Mouse (Mus musculus): Measurements from ENCODE around the gene Bzw2. TPM values are rescaled to one million over a fixed set of nuclear protein-coding genes. Genes with fewer than 3 reads are reported as not detected.

Bzw2 gene
- polyA plus RNA-seq, 1 experiment: 15.0 TPM

DNA sequence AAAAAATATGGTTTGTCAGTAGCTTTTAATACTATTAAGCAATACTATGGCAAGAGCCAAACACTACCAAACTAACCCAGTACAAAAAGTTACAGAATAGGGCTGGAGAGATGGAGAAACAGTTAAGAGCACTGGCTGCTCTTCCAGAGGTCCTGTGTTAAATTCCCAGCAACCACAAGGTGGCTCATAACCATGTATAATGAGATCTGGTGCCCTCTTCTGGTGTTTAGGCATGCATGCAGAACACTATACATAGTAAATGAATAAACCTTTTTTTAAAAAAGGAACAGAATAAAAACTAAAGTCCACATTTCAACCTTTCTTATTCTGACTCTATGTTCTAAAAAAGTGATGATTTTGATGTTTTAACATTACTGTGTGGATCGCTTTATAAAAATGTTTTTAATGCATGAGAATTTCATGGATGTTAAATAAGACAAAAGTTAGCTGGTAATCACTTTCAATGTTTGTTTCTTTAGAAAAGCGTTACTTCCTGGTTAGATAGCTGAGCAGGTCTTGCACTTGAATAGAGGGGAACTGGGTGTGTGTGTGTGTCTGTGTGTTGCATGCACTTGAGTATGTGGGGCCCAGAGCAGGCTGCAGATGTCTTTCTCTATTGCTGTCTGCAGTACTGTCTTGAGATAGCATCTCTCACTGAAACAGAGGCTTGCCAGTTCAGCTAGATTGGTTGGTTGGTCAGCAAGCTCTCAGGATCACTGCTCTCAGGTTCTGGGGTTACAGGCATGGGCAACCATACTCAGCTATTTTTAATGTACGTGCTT, 11.5 kb downstream of the Bzw2 start:
- TF ChIP-seq GATA1 (IDR thresholded peaks at IDR 0.05; ENCODE audit: low read length): no peak

DNA sequence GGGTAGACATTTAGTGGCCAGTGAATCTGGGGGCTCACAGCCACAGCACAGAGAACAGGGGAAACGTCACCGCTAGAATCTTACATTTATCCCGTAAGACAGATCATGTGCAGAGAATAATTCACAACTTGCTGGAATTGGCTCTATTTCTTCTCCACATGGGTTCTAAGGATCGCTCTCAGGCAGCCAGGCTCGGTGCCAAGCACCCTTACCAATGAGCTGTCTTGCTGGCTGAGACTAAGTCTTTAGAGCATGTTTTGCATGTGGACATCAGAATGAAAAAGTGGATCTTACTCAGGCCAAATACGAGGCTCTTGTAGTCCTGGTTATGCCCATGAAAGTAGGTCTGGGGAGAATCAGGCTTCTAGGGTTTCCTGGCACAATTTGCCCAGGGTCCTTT, 17.5 kb downstream of the Bzw2 start:
- TF ChIP-seq GATA1 (IDR thresholded peaks at IDR 0.05; ENCODE audit: low read length): no peak

DNA sequence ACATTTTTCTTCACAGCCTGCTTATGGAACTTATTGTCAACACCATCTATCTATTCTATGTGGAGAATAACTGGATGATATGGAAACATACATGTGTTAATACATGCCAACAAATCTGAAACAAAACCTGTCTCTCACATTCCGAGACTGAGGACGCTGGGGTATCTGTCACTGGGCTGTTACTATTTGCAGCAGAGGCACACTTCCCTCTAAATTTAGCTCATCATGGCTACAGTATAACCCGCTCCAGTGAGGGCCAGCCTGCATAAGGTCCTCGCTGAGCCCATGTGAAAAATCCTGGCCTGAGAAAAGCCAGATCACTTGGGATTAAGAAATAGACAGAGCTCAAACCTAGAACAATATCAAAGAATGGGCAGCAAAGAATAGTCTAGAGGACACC, 20.7 kb downstream of the Bzw2 start:
- TF ChIP-seq GATA1 (IDR thresholded peaks at IDR 0.05; ENCODE audit: low read length): no peak

DNA sequence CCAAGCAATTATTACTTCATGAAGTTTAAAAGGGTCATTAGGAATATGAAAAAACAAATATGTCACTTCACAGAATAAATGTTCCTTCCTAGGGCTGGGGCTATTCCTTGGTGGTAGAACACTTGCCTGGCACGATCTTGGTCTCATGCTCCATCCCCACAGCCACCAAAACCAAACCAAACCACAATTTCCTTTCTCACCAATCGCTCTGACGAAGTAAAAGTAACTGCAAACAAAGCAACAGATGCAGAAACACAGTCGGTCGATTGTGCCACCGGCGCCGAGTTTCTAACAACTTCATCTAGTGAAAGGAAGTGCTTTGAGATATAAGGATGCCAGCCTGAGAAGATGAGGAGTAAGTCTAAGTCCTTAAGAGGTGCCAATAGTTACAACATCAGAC, 21.6 kb downstream of the Bzw2 start:
- TF ChIP-seq GATA1 (IDR thresholded peaks at IDR 0.05; ENCODE audit: low read length): no peak

DNA sequence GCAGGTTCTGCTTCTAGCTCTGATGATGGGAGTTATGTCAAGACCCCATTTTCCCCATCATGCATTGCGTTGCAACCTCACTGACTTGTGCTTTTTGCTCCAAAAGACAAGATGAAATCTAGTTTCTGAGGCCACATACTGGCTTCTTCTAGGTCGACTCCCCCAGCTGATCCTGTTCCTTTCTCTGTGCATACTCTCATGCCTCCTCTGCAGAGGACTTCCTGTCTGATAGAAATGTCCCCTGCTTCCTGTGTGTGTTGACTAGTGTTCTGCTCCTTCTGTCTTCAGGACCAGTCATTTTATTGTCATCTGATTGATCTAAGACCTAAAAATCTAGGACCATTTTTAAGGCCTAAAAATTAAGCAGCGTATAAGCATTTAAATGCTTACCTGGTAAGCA, 22.5 kb downstream of the Bzw2 start:
- no peak for TF ChIP-seq GATA1 (IDR thresholded peaks at IDR 0.05; ENCODE audit: low read length)

DNA sequence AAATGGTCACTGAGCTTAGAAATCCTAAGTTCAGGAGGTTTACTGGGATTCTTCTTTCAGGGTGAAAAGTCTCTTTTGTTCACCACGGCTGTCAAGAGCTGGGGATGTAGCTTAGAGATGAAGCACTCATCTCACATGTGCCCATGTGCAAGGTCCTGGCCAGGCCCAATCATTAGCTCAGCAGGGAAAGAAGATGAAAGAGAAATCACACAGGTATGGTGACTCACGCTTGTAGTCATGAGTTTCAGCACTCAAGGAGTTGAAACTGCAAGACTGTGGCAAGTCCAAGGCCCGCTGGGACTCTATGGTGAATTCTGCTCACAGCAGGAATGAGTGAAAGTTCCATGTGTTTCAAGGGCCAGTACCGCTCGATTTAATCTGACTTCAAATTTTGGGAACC, 23.8 kb downstream of the Bzw2 start:
- TF ChIP-seq GATA1 (IDR thresholded peaks at IDR 0.05; ENCODE audit: low read length): no peak

DNA sequence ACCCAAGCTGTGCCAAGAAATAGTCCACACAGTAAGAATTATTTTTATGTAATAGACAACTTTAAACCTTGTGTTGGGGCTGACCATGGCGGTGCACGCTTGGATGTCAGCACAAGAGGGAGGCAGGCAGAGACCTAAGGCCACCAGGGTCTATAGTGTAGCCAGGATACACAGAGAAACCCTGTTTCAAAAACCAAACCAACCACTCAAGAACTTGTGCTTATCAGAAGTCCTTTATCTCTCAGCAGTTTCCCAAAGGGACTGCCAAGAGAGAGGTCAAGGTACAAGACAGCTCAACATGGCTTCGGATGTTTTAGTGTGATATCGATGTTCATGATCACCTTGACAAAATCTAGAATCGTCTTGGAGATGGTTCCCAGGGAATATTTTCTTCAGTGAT, 24.3 kb downstream of the Bzw2 start:
- no peak for TF ChIP-seq GATA1 (IDR thresholded peaks at IDR 0.05; ENCODE audit: low read length)

DNA sequence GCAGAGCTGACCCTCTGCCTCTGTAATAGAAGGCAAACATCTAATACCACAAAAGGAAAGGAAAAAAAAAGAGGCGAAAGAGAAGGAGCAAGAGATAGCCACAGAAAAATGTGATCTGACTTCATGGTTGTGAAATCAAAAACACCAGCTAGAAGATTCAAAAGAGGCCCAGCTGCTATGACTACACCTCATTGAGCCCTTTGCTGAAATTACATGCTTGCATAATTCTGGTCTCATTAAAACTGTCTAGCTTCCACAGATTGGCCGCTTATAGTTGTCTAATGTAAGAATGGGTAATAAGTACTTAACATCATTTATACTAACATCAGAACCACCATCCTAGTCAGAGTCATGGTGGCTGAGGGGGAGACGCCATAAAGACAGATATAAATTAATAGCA, 25.2 kb downstream of the Bzw2 start:
- TF ChIP-seq GATA1 (IDR thresholded peaks at IDR 0.05; ENCODE audit: low read length): no peak

DNA sequence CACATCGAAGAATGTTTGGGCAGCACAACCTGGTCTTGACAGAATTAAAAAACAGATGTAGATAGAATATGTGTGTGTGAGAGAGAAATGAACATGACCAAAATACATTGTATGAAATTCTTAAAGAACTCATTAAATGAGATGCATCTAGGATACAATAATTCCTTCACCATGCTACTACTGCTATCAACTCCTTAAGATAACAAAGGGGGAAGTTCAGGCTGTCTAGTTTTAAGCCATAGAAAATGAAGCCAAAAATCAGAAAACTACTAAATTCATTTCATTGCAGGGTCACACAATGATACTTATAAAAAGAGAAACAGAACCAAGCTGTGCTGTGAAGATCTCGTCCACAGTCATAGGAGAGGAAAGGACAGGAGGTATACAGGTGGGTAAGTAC, 25.6 kb downstream of the Bzw2 start:
- no peak for TF ChIP-seq GATA1 (IDR thresholded peaks at IDR 0.05; ENCODE audit: low read length)

DNA sequence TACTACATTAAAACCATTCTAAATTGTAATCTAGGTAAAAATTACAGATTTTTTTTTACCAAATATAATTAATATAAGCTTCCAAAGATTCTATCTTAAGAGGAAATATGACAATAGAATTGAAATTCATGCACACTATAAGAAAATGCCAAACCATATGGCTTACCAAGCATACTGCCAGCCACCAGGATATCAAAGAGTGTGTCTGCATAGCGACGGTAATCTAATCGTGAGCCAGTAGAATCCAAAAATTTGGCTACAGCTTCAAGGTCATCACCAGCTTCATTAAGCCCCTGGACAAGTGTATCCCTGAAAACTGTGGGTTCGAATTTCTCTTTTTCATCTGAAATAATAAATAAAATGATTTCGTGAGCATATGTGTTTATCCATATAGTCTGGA, 28.1 kb downstream of the Bzw2 start:
- TF ChIP-seq GATA1 (IDR thresholded peaks at IDR 0.05; ENCODE audit: low read length): no peak

DNA sequence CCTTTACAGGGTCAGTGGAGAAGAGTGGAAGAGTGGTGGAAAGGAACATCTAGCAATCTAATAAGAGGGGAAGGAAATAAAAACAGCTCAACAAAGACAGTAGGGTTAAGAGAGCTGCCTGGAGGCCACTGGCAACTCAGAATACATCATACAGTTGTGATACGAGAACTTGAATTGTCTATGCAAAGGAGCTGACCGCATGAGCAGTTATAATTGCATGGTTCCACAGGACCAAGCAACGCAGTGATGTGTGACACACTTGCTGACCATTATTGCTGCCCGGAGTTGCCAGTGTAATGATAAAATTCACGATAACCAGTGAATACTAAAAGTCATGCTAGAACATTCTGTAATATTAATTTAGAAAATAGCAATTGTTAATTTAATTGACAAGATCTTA, 31.8 kb downstream of the Bzw2 start:
- TF ChIP-seq GATA1 (IDR thresholded peaks at IDR 0.05; ENCODE audit: low read length): no peak

DNA sequence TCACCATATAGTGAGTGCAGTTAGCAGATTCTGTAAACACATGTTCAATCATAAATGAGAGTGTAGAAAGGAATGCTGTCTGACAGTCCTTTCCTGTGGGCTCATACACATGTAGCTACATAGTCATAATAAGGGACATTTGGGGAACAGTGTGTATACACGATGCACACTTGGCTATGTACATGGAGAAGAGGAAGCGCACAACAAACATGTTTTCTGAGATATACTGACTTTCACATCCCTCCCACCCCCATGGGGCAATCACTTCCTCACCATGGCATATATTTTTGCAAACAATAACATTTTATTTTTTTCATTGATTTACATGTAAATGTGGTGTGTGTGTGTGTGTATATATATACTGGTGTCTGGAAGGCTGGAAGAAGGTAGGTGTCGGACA, 38.6 kb downstream of the Bzw2 start:
- no peak for TF ChIP-seq GATA1 (IDR thresholded peaks at IDR 0.05; ENCODE audit: low read length)

DNA sequence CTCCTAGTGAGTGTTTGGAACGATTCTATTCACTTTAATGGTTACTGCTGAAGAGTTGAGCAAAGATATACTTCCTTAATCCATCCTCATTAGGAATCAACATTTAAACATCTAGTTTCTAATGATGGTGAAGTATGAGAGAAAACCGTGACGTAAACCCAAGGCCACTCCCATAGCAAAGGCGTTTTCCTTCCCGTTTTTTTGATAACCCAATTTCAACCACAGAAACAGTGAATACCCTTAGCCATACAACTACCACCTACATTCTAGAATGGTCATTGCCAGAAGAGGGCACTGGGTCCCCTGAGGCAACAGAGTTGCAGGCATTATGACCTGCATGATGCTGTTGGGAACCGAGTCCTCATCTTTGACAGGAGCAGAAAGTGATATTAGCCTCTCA, 40.7 kb downstream of the Bzw2 start:
- TF ChIP-seq GATA1 (IDR thresholded peaks at IDR 0.05; ENCODE audit: low read length): no peak

DNA sequence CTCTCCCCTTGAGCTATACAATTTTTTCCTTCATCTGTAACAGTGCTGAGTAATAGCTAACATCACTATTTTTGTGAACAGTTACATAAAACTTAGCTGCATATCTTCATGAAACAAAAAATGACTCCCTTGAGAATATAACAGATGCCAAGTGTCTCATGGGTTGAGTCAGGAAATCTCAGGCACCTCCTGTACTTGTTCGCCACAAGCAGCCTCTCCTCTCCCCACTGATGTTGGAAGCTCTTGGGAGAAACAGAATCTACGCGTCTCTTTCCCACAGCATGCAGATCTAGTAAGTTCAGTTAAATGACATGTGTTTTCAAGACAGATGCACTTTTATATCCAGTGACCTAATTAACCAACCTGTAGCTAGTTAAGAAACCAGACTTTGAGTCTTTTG, 45.8 kb downstream of the Bzw2 start:
- TF ChIP-seq GATA1 (IDR thresholded peaks at IDR 0.05; ENCODE audit: low read length): no peak

DNA sequence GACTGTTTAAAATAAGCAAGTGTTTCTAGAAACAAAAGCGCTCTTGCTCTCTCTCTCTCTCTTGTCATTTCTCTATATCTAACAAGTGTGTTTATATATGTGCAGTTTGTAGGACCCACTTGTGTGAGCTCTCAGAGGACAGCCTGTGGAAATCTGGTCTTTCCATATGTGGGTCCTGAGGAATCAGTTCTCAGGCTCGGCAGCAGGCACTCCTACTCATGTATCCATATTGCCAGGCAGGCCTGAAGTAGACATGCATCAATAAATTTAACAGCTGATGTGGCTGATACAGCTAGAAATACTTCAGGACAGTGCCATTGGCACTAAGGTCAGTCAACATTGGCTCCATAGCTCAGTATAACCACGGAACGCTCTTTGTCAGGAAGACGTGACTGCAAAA, 46.8 kb downstream of the Bzw2 start:
- TF ChIP-seq GATA1 (IDR thresholded peaks at IDR 0.05; ENCODE audit: low read length): no peak

DNA sequence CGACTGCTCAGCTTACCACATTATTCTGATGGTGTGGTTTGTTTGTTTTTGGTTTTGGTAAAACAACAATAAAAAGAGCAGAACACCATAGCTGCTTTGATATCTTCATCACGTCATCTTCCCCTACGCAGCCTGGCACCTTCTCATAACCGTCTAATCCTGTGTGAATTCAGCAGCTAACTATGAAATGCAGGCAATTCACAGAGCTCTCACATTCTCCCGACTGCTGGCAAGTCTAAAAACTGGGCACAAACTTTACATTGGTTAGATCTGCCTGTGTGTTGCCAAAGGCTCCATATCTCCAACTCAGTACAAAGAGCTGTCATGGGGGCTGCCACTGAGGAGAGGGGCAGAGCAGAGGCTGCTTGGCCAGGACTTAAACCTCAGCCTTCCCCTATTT, 47.4 kb downstream of the Bzw2 start:
- TF ChIP-seq GATA1 (IDR thresholded peaks at IDR 0.05; ENCODE audit: low read length): no peak

DNA sequence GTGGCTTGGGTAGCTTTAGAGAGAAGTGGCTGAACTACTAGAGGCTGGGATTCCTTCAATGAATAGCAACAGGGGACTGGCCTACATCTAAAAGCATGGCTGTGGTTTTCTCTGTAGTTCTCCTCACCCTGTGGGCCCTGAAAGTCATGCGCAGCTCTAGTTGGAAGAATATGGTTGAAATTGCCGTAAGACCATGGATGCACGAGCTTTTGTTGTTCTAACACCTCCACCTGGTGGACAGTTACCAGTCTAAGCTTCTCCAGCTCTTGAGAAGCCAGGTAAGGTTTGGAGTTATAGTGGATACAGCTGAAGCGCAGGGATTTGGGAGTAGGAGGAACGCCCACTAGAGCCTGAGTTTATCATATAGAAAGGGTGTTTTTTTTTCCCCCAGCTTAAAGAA, 49.4 kb downstream of the Bzw2 start:
- TF ChIP-seq GATA1 (IDR thresholded peaks at IDR 0.05; ENCODE audit: low read length): no peak

DNA sequence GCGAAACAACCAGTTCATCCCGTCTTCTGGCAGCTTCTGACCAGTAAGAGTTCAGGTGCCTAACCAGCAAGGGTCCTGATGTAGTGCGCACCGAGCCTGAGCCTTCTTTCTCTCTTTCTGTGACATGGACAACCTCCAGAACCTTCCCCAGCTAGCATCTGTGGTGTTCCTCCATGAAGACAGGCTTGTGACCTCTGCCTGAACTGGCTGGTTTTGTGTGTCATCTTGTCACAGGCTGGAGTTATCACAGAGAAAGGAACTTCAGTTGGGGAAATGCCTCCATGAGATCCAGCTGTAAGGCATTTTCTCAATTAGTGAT, 54.3 kb downstream of the Bzw2 start:
- TF ChIP-seq GATA1 (IDR thresholded peaks at IDR 0.05; ENCODE audit: low read length): no peak

Measured in G1E-ER4 (cell line).